Mouse (Mus musculus) bone marrow, adult 2 months (tissue): Measurements from ENCODE around the gene Gm49027. TPM values are rescaled to one million over a fixed set of nuclear protein-coding genes. Genes with fewer than 3 reads are reported as not detected.

Experiments used
- H3K27ac ChIP-seq: fragments of 200-500 bp; 2 replicates; pipeline ENCODE4 v1.5.1; 2012; ENCODE audit warnings: low read depth, mild to moderate bottlenecking, control low read depth, inconsistent platforms, low read length; ENCODE audit not compliant: control insufficient read depth, poor library complexity, insufficient read depth
- H3K4me1 ChIP-seq: fragments of 200-500 bp; 2 replicates; pipeline ENCODE4 v1.6.1; 2011; ENCODE audit warnings: low read length; ENCODE audit not compliant: control insufficient read depth, insufficient read depth
- H3K4me3 ChIP-seq: fragments of 200-500 bp; replicated peaks from 2 replicates; pipeline ENCODE3; 2011; ENCODE audit warnings: mild to moderate bottlenecking, low read depth, low read length, control low read depth; ENCODE audit not compliant: control insufficient read depth
- CTCF ChIP-seq: fragments of 200-500 bp; IDR thresholded peaks from 2 replicates; pipeline ENCODE4 v1.5.1; 2011; ENCODE audit warnings: low read length, control low read depth; ENCODE audit not compliant: control insufficient read depth, insufficient read depth
- POLR2A ChIP-seq: fragments of 200-500 bp; IDR thresholded peaks from 2 replicates; pipeline ENCODE4 v1.6.1; 2011; ENCODE audit warnings: low read depth, mild to moderate bottlenecking, control low read depth, low read length, borderline replicate concordance; ENCODE audit not compliant: control insufficient read depth
- WGBS: fragments of 180-500 bp; shearing (Covaris S2); methylation state at CpG from one replicate; pipeline ENCODE4 v1.1.7; 2018; 5-methylcytosine and 5-hydroxymethylcytosine counted together
- polyA plus RNA-seq: library from polyadenylated mRNA; stranded (reverse); fragments of >200 nt; gene quantifications from 2 replicates; pipeline ENCODE4 v1.2.4, GENCODE M21; 2011; ENCODE audit warnings: low replicate concordance; ENCODE audit not compliant: missing spikeins, insufficient read depth, insufficient read length

Gene Gm49027
- 1.3 TPM in 1 of 2 replicates, not detected in the other for polyA plus RNA-seq

GRCm38 (mm10) chr5:123525281-123525680 is at the start of gene Gm49027:
Gm49027 (minus strand) TSS chr5:123525488.
- H3K27ac ChIP-seq: no peak within 1 kb of the TSS; the same call in 1 of the 2 replicates
- WGBS: 81% methylated on average over 7 of the region's 7 CpGs
- H3K4me3 ChIP-seq: peak within 1 kb of the TSS; percentile 95
- peaks cover 2% of the 10 kb centered on the region for H3K4me1 ChIP-seq
- TF ChIP-seq POLR2A (no peak), CTCF (no peak)

DNA sequence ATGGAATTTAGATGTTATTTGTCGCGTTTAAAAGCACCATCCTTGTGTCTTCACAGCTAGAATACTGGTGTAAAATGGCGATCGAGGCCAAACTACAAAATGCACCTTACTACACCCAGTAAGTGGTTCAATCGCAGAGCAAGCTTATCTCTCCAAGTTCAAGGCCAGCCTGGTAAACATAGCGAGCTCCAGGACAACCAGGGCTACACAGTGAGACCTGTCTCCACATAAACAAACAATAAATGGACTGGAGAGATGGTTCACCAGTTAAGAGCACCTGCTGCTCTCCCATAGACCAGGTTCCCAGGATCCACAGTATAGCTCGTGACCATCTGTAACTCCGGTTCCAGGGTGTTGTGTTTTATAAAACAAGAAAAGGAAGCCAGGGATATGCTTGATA is 48.1 kb upstream of the Gm49027 start:
- TF ChIP-seq POLR2A (no peak), CTCF (no peak)
- Histone ChIP-seq H3K4me1 (no peaks in the 10 kb centered on the region; the same call in 1 of the 2 replicates), H3K27ac (no peak overlapping the region), H3K4me3 (no peak overlapping the region)
- WGBS: 60% methylated on average over 8 of the region's 8 CpGs

- TF ChIP-seq CTCF (0 out of 2 replicates have a peak, but pooled peaks have one; percentile 11), POLR2A (peak; percentile 95)
- peak within 1 kb of the TSS; percentile 69 for H3K27ac ChIP-seq
- WGBS: under 1% methylated on average over 54 of the region's 54 CpGs
- no peaks in the 10 kb centered on the region; the same call in 1 of the 2 replicates for H3K4me1 ChIP-seq
- H3K4me3 ChIP-seq: peak within 1 kb of the TSS; percentile 94
Measured at GRCm38 (mm10) chr5:123572357-123573186, 47.3 kb upstream of the Gm49027 start, which contains the start of gene Vps33a. Vps33a (minus strand) TSS chr5:123573038.

DNA sequence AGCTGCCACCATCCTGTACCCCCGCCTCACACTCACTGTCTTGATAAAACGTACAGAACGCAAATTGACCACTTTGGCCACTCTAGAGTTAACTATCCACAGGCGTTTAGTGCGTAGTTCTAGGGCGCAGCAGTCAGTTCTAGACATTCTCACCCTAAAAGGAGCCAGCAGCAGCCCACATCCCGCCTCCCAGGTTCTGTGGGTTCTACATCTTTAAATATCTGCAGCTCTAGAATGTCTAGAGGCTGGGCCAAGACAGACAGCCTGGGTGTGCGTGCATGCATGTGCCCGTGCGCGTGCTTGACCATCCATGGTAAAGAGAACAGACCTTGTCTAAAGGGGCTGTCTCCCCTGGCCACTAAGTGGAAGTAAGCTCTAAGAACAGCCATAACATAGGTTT is 35.8 kb upstream of the Gm49027 start:
- TF ChIP-seq POLR2A (no peak), CTCF (no peak)
- 91% methylated on average over 11 of the region's 11 CpGs for WGBS
- no peak overlapping the region for H3K4me3 ChIP-seq
- H3K27ac ChIP-seq: no peak overlapping the region
- H3K4me1 ChIP-seq: no peaks in the 10 kb centered on the region

GRCm38 (mm10) chr5:123559588-123559987 is 34.3 kb upstream of the Gm49027 start:
- 90% methylated on average over 8 of the region's 8 CpGs for WGBS
- TF ChIP-seq CTCF (no peak), POLR2A (no peak)
- H3K4me1 ChIP-seq: no peaks in the 10 kb centered on the region
- H3K4me3 ChIP-seq: no peak overlapping the region
- no peak overlapping the region for H3K27ac ChIP-seq

GRCm38 (mm10) chr5:123556451-123556850 is 31.2 kb upstream of the Gm49027 start:
- WGBS: 63% methylated on average over 2 of the region's 2 CpGs
- Histone ChIP-seq H3K4me3 (no peak overlapping the region), H3K27ac (no peak overlapping the region), H3K4me1 (no peaks in the 10 kb centered on the region)
- TF ChIP-seq POLR2A: no peak
- TF ChIP-seq CTCF: no peak

DNA sequence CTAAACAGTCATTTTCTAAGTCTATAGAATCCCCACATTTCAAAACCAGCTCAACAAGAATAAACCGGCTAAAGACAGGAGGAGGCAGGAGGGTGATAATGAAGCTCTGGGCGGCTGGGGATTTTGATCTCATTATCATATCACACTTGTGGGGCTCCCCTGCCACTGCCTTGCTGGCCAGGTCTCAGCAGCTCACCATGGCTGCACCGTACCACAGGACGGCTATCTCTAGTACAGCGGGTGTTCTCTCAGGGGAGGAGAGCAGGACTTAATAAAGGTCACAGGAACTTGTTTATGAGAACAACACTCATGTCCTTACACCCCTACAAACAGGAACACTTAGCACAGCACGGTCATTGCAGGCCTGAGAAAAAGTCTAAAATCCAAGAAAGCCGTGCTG is 30.4 kb upstream of the Gm49027 start:
- TF ChIP-seq POLR2A (no peak), CTCF (no peak)
- H3K4me1 ChIP-seq: no peaks in the 10 kb centered on the region
- WGBS: 71% methylated on average over 7 of the region's 7 CpGs
- H3K27ac ChIP-seq: no peak overlapping the region
- no peak overlapping the region for H3K4me3 ChIP-seq

DNA sequence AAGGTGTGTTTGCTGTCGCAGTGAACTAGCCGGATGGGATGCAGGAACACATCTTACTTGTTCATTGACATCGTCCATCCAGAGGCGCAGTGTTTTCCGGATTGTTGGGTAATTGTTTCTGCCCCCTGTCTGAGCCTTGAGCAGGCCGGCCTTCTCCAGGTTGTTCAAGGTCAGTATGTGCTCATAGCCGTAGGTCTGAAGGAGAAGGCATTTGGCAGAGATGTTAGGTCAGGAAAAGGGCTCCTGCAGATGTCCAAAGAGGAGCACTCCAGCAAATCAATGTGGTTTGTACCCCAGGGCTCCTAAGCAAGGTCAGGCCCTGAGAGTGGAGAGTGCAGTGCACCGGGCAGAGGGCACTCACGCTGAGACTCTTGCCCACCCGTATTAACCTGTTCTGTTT is 8.5 kb upstream of the Gm49027 start:
- WGBS: 94% methylated on average over 10 of the region's 10 CpGs
- H3K4me3 ChIP-seq: no peak overlapping the region
- no peak overlapping the region for H3K27ac ChIP-seq
- TF ChIP-seq CTCF (no peak), POLR2A (no peak)
- H3K4me1 ChIP-seq: no peaks in the 10 kb centered on the region
